Mouse (Mus musculus): ENCODE data around the gene Ppig.

DNA sequence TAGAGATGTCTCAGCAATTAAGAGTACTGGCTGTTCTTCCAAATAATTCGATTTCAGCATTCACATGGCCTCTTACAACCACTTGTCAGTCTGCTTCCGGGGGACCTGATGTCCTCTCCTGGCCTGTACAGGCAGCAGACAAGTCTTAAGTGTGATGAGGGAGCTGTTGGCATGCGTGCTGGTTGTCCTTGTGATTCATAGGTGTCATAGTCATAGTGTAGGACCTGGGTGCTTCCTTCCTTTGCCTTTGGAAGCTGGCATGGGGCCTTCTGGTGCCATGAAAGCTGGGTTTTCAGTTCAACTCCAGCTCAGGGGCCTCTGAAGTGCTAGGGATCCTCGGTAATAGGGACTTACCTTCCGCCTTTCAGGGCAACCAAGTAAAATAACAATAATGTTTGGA lies 8.2 kb upstream of the Ppig start:
- TF ChIP-seq CTCF (IDR thresholded peaks at IDR 0.05) (no peak), POLR2A (IDR thresholded peaks at IDR 0.05; ENCODE audit: insufficient read depth, low read depth, low read length) (no peak), EP300 (IDR thresholded peaks at IDR 0.05; ENCODE audit: insufficient read depth, low read depth, low read length) (no peak)

Measured in heart, adult 2 months (tissue).